Mouse (Mus musculus) forebrain, embryonic 11.5 days (tissue): ENCODE results near the gene Nop2. TPM values are rescaled to one million over a fixed set of nuclear protein-coding genes. Genes with fewer than 3 reads are reported as not detected.

Experiments
- ATAC-seq: fragments of 200-750 bp; cut with Nextera tagmentation; replicated peaks from 2 replicates; pipeline ENCODE4 v1.8.0; 2017; ENCODE audit warnings: moderate TSS enrichment; ENCODE audit not compliant: low FRiP score
- DNase-seq: peaks from one replicate; pipeline ENCODE4 v3.0.0-alpha.2; 2017; ENCODE audit warnings: low spot score
- H3K27ac ChIP-seq: fragments of 300-500 bp; sonication (generic); 2 replicates; pipeline ENCODE4 v1.5.1; 2014; ENCODE audit warnings: low read depth, low read length
- H3K27me3 ChIP-seq: fragments of 300-500 bp; sonication (generic); 2 replicates; pipeline ENCODE4 v1.6.1; 2014; ENCODE audit warnings: mild to moderate bottlenecking, low read length, mixed read lengths; ENCODE audit not compliant: control insufficient read depth, insufficient read depth
- H3K36me3 ChIP-seq: fragments of 300-500 bp; sonication (generic); 2 replicates; pipeline ENCODE4 v1.6.1; 2014; ENCODE audit warnings: mild to moderate bottlenecking, low read length, moderate library complexity, mixed read lengths; ENCODE audit not compliant: control insufficient read depth, insufficient read depth
- H3K4me1 ChIP-seq: fragments of 300-500 bp; sonication (generic); replicated peaks from 2 replicates; pipeline ENCODE4 v1.6.1; 2014; ENCODE audit warnings: low read length, mixed read lengths; ENCODE audit not compliant: control insufficient read depth, insufficient read depth
- H3K4me2 ChIP-seq: fragments of 300-500 bp; sonication (generic); 2 replicates; pipeline ENCODE4 v1.6.1; 2014; ENCODE audit warnings: low read depth, mild to moderate bottlenecking, low read length, moderate library complexity, mixed read lengths; ENCODE audit not compliant: severe bottlenecking
- H3K4me3 ChIP-seq: fragments of 300-500 bp; sonication (generic); 2 replicates; pipeline ENCODE4 v1.5.1; 2014; ENCODE audit warnings: low read depth, low read length
- H3K9ac ChIP-seq: fragments of 300-500 bp; sonication (generic); 2 replicates; pipeline ENCODE4 v1.6.1; 2014; ENCODE audit warnings: low read length
- H3K9me3 ChIP-seq: fragments of 300-500 bp; sonication (generic); 2 replicates; pipeline ENCODE4 v1.6.1; 2016; ENCODE audit warnings: low read length, mixed read lengths; ENCODE audit not compliant: control insufficient read depth
- WGBS: fragments of 180-500 bp; shearing (Covaris S2); extraction: QIAGEN DNeasy Blood & Tissue Kit; methylation state at CpG from one replicate; pipeline ENCODE4 v1.1.7; 2014; 5-methylcytosine and 5-hydroxymethylcytosine counted together
- polyA plus RNA-seq: library from polyadenylated mRNA; unstranded; fragments of >200 nt; fragmentation: Nextera tagmentation; extraction: Ambion mirVana; gene quantifications from 2 replicates; pipeline ENCODE4 v1.2.1, GENCODE M21; 2014

The Nop2 gene
- polyA plus RNA-seq, 1 experiment from 2014 or later: 65.4 TPM

GRCm38 (mm10) chr6:125092372-125092771, 39.3 kb upstream of the Nop2 start:
- peaks cover 23% of the 10 kb centered on the region for H3K4me1 ChIP-seq
- H3K27ac ChIP-seq: no peak overlapping the region

GRCm38 (mm10) chr6:125094843-125095242, 36.9 kb upstream of the Nop2 start:
- H3K4me2 ChIP-seq: no peak overlapping the region
- H3K9me3 ChIP-seq: no peaks in the 10 kb centered on the region
- H3K9ac ChIP-seq: no peak overlapping the region
- H3K4me3 ChIP-seq: no peak overlapping the region
- no peaks in the 10 kb centered on the region; the same call in 1 of the 2 replicates for H3K36me3 ChIP-seq
- H3K27ac ChIP-seq: peak overlapping the region; percentile 96; the same call in 1 of the 2 replicates
- no peak for DNase-seq
- ATAC-seq: no peak
- H3K4me1 ChIP-seq: peaks cover 32% of the 10 kb centered on the region
- H3K27me3 ChIP-seq: no peaks in the 10 kb centered on the region
- 67% methylated on average over 3 of the region's 3 CpGs for WGBS

More at GRCm38 (mm10) chr6:125092372-125092771, 39.3 kb upstream of the Nop2 start:
- Histone ChIP-seq H3K27me3 (no peaks in the 10 kb centered on the region), H3K36me3 (no peaks in the 10 kb centered on the region), H3K9me3 (no peaks in the 10 kb centered on the region), H3K4me3 (no peak overlapping the region), H3K4me2 (no peak overlapping the region), H3K9ac (no peak overlapping the region)
- WGBS: 95% methylated on average over 5 of the region's 5 CpGs
- DNase-seq (no peak), ATAC-seq (no peak)

- ATAC-seq (peak; percentile 77), DNase-seq (peak; percentile 98)
- WGBS: 4% methylated on average over 39 of the region's 45 CpGs
- Histone ChIP-seq H3K4me3 (peak within 1 kb of the TSS; percentile 98), H3K36me3 (peaks cover 5% of the 10 kb centered on the region; the same call in 1 of the 2 replicates), H3K9me3 (no peaks in the 10 kb centered on the region), H3K27me3 (no peaks in the 10 kb centered on the region), H3K4me1 (peaks cover 29% of the 10 kb centered on the region), H3K4me2 (peak within 1 kb of the TSS; percentile 97), H3K27ac (peak within 1 kb of the TSS; percentile 96), H3K9ac (peak within 1 kb of the TSS; percentile 95)
Measured at GRCm38 (mm10) chr6:125095391-125096278, 36.1 kb upstream of the Nop2 start, which contains the start of gene Chd4. Gene Chd4 (plus strand): TSS chr6:125095981.

- DNase-seq: no peak
- Histone ChIP-seq H3K36me3 (peaks cover 9% of the 10 kb centered on the region; the same call in 1 of the 2 replicates), H3K27ac (peak overlapping the region; percentile 96), H3K9ac (peak overlapping the region; percentile 95), H3K4me1 (peaks cover 26% of the 10 kb centered on the region), H3K9me3 (no peaks in the 10 kb centered on the region), H3K4me3 (peak overlapping the region; percentile 98), H3K27me3 (no peaks in the 10 kb centered on the region), H3K4me2 (peak overlapping the region; percentile 97)
- ATAC-seq: no peak
- under 1% methylated on average over 27 of the region's 32 CpGs for WGBS
Measured at GRCm38 (mm10) chr6:125096279-125096596, 35.5 kb upstream of the Nop2 start.

- peak overlapping the region; percentile 97 for H3K4me2 ChIP-seq
- 1% methylated on average over 39 of the region's 44 CpGs for WGBS
- peaks cover 26% of the 10 kb centered on the region for H3K4me1 ChIP-seq
Measured at GRCm38 (mm10) chr6:125096597-125097345, 34.9 kb upstream of the Nop2 start.

GRCm38 (mm10) chr6:125097346-125097689, 34.4 kb upstream of the Nop2 start:
- no peaks in the 10 kb centered on the region for H3K27me3 ChIP-seq
- peak overlapping the region; percentile 98 for H3K4me3 ChIP-seq
- H3K27ac ChIP-seq: no peak overlapping the region; the same call in 1 of the 2 replicates
- peak overlapping the region; percentile 97 for H3K4me2 ChIP-seq
- under 1% methylated on average over 12 of the region's 12 CpGs for WGBS
- peaks cover 17% of the 10 kb centered on the region for H3K36me3 ChIP-seq
- H3K9me3 ChIP-seq: no peaks in the 10 kb centered on the region
- ATAC-seq (no peak), DNase-seq (no peak)
- peak overlapping the region; percentile 95 for H3K9ac ChIP-seq
- H3K4me1 ChIP-seq: peaks cover 26% of the 10 kb centered on the region

More at GRCm38 (mm10) chr6:125096597-125097345, 34.9 kb upstream of the Nop2 start:
- Histone ChIP-seq H3K27me3 (no peaks in the 10 kb centered on the region), H3K36me3 (peaks cover 14% of the 10 kb centered on the region), H3K9ac (peak overlapping the region; percentile 95), H3K4me3 (peak overlapping the region; percentile 98), H3K27ac (peak overlapping the region; percentile 96), H3K9me3 (no peaks in the 10 kb centered on the region)
- DNase-seq (peak; percentile 79), ATAC-seq (peak; percentile 45)

GRCm38 (mm10) chr6:125097951-125098350, 33.8 kb upstream of the Nop2 start:
- Histone ChIP-seq H3K4me3 (peak overlapping the region; percentile 98), H3K9ac (peak overlapping the region; percentile 95), H3K4me1 (peaks cover 26% of the 10 kb centered on the region), H3K27ac (no peak overlapping the region), H3K36me3 (peaks cover 24% of the 10 kb centered on the region), H3K9me3 (no peaks in the 10 kb centered on the region), H3K4me2 (peak overlapping the region; percentile 97), H3K27me3 (no peaks in the 10 kb centered on the region)
- 73% methylated on average over 8 of the region's 8 CpGs for whole genome bisulfite sequencing
- DNase-seq (no peak), ATAC-seq (no peak)

- no peak for ATAC-seq
- peaks cover 26% of the 10 kb centered on the region for H3K4me1 ChIP-seq
- WGBS: 70% methylated on average over 3 of the region's 3 CpGs
- H3K27me3 ChIP-seq: no peaks in the 10 kb centered on the region
- no peaks in the 10 kb centered on the region for H3K9me3 ChIP-seq
- H3K4me2 ChIP-seq: peak overlapping the region; percentile 97
- no peak overlapping the region; the same call in 1 of the 2 replicates for H3K27ac ChIP-seq
- H3K9ac ChIP-seq: peak overlapping the region; percentile 95
- peaks cover 26% of the 10 kb centered on the region for H3K36me3 ChIP-seq
- peak overlapping the region; percentile 98 for H3K4me3 ChIP-seq
- no peak for DNase-seq
Measured at GRCm38 (mm10) chr6:125098513-125098912, 33.2 kb upstream of the Nop2 start.
